Mouse (Mus musculus) spleen, postnatal 36 days (tissue): ENCODE results near the gene Tcp11.

Experiments used
- DNase-seq, 2 experiments: peaks; one replicate each; pipeline ENCODE4 v3.0.0; 2022; ENCODE audit warnings: low spot score in 2 of 2, mixed read lengths in 1 of 2

Tcp11 gene

GRCm38 (mm10) chr17:28080045-28080816 lies at the start of gene Tcp11:
Gene Tcp11, minus strand, starts transcription at chr17:28080639.
- DNase-seq, result peak; percentile 60 to 71

DNA sequence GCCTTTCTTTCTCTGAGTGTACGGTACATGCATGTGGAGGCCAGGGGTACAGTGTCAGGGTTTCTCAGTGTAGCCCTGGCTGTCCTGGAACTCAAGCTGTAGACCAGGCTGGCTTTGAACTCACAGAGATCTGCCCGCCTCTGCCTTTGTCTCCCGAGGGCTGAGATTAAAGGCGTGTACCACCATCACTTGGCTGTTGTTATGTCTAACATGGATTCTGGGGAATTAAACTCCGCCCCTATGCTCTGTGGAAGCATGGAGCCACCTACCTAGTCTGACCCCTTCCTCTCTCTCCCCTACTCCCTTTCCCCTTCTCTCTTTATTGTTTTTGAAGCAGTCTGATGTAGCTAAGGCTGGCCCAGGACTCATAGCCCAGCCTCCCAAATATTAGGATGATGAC lies 49.4 kb upstream of the Tcp11 start:
- DNase-seq, result no peak

GRCm38 (mm10) chr17:28124368-28124767 lies 43.9 kb upstream of the Tcp11 start:
- no peak for DNase-seq

DNA sequence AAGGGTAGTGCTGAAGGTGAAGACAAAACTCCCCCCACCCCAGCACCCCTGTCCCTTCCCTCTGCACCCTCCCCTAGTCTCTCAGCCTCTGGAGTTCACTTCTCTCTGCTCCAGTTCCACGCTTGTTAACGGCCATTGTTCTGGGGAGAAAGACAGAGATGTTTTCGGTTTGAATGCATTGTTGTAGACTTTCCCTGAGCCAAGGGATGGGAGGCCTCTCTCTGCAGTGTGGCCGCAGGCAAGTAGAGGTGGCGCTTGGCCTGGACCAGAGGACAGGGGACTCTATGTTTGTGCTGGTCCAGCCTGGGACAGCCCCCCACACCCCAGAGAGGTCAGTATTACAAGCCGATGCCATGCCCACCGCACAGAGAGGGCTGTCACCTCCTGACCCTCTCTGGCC lies 43.2 kb upstream of the Tcp11 start:
- DNase-seq, result no peak

DNA sequence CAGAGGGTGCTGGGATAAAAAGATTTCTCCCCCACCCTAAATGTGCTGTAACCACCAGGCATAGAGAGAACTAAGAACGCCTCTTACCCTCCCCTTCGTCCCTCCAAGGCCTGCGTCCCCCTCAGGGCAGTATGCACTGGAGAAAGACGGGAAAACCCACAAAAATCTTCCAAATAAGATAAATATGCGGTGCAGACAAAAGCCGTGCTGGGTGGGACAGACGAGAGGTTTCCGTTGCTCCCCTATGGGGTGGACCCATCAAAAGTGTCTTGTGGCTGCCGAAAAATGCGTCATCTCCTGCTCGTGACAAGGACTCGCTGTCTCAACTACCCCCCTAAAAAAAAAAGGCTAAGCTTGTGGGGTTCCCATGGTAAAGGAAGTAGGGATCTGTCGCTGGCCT lies 42.5 kb upstream of the Tcp11 start:
- DNase-seq, result no peak

DNA sequence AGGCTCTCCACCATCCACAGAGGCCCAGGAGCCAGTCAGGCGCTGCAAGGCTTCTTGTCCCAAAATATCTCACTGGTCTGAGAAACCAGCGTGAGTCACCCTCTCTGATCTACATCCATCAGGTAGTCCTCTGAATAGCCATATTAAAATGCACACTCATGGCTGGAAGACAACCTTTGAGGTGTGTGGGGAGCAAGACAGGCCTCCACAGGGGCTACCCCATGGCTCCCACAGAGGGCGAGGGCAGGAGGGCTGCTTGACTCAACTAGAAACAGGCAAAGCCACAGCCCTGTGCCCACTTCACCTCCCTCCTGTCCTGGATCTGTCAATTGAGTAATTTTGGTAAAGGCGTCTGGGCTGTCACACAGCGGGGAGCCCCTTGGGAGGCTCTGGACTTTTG lies 40.0 kb upstream of the Tcp11 start:
- no peak for DNase-seq

DNA sequence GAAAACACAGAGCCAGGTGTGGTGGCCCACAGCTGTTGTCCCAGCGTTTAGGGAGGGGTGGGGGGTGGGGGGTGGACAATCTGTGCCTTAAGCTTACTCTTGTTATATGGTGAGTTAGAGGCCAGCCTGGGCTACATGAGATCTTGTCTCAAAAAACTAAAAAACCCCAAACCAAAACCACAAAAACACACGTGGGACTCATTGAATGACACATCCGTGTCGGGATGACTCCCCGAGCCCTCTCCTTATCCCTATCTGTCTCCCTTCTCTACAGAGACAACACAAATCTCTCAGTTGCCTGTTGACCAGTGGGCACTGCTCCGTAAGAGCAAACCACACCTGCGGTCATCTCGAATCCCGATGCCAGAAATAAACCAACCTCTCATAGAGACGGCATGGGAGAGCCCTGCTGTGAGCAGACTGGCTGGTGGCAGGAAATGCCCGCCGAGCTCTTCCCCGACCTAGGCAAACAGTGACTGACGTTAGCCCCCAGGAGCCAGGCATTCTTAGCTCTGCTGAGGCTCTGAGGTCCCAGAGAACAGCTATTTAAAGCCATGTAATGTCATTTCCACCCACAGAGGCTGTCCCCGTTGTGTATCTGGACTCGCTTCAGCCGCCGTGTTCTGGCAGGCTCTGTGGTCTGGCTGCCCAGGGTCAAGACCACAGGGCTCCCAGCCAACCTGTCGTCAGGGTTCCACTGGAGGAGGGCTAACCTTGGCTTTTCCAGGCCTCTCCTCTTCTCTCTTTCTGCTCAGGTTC lies 37.2 kb upstream of the Tcp11 start:
- DNase-seq, result no peak

DNA sequence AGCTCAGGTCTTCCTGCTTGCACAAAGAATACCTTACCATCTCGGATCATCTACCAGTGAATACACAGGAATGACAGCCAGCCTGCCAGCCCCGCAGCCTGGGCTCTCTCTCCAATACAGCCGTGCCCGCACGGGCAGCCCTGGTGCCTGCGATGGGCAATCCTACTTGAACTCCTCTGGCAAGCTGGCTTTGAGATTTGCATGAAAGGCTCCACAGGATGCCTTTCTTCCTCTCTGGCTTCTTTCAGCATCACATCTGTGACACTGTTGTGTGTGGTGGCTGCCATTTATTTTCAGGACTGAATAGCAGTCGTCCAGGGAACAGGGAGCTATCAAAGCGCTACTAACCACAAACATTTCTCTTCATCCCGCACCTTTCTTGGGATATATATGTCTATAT lies 35.9 kb upstream of the Tcp11 start:
- DNase-seq, result no peak

GRCm38 (mm10) chr17:28112266-28112665 lies 31.8 kb upstream of the Tcp11 start:
- no peak for DNase-seq

- DNase-seq, result no peak
Measured at GRCm38 (mm10) chr17:28107275-28107674, 26.8 kb upstream of the Tcp11 start.

DNA sequence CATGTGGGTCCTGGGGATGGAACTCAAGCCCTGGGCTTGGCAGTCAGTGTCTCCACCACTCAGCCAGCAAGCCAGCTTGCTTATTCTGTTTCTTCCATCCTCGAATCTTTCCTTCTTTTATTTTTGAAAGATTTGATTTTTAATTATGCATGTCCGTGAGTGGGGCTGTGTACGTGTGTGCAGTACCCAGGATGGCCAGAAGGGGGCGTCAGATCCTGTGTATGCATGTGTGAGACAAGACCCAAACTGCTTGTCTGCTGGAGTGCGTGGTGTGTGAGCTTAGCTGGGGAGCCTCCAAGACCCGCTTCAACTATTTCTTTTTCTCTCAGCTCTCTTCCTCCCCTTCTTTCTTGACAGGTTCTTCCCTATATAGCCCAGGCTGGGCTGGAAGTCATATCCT lies 25.9 kb upstream of the Tcp11 start:
- no peak for DNase-seq

DNA sequence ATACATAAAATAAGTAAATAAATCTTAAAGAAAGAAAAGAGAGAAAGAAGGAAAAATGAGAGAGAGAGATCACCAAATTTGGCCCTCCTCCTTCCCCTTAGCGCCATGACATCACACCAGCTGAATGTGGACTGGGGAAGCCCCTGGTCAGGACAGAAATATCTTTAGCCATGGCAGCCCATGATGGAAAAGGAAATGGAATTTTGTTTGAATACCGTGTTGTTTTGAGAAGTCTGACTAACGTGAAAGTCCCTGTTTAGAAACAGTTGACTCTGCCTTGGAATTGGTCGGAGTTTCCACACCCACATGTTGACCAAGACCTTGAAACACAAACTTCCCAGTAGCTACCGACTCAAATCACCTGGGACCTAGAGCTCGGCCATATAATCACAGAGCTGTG lies 24.0 kb upstream of the Tcp11 start:
- DNase-seq, result no peak

GRCm38 (mm10) chr17:28101902-28102319 lies 21.5 kb upstream of the Tcp11 start:
- DNase-seq, result no peak

DNA sequence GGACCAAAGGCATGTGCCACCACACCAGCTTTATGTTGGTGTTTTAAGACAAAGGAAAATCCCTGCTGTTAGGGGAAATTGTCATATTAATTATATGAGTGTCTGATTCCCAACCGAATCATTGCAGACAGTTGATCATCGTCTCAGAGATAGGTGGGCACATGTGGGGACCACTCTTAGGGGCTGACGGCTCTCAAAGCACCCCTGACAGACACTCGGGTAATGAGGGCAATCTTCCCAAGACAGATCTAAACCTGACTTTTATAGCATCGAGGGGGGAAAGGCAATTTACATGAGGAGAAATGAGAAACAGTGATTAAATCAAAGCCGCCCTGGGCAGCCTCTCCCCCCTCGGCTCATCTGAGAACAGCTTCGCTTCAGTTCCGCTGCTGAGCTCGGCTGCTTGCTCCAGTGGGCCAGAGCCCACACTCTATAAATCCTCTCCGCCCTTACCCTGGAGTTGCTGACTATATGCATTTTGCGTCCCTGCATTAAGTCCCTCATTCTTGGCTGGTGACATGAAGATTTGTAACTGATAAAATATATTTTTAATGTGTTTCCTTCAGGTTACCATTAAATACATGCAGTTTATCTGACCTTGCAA lies 20.9 kb upstream of the Tcp11 start:
- DNase-seq, result no peak

DNA sequence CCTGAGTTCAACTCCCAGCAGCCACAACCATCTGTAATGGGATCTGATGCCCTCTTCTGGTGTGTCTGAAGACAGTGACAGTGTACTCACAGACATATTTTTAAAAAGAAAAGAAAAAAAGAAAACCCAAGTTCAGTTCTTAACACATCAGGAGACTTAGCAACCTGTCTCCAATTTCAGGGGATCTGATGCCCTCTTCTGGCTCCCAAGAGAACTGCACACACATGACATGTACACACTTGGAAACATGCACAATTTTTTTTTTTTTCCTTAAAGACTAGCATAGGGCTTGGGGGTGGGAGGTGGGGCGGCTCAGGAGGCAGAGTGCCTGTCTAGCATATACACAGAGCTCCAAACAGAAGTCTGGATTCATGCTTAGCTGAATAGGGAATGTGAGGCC lies 20.2 kb upstream of the Tcp11 start:
- DNase-seq, result no peak

DNA sequence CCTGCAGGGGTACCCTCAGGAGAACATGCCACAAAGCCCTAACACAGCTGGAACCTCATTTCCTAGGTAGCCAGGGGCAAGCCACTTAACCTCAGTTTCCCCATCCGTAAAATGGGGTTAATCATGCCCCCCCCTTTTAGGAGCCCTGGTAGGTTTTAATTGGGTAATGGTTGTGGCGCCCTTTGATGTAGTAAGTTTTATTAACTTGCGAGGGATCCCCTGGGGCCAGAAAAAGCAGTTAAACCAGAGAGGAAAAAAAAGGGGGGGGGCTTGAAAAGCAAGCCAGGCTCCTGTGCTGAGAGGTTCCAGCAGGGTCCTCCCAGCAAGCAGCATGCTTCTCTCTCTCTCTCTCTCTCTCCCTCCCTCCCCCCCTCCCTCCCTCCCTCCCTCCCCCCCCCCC lies 18.6 kb upstream of the Tcp11 start:
- DNase-seq, result no peak

GRCm38 (mm10) chr17:28097308-28097707 lies 16.9 kb upstream of the Tcp11 start:
- no peak for DNase-seq

DNA sequence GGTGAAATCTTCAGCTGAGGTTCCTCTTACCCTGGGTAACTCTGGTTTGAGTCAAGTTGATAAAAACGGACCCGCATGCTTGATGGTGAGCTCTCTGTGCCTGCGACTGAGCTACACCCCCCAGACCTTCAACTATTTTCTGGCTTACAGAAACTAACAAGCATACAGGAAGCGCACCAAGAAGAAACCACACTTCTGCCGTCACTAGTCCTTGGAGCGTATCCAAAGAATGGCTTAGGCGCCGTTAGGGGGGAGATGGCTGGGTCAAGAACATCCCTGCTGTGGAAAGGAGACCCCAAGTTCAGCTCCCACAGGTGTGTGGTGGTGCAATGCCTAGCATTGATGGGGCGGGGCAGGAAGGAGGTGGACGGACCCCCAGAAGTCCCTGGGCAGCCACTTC lies 16.0 kb upstream of the Tcp11 start:
- DNase-seq, result no peak

DNA sequence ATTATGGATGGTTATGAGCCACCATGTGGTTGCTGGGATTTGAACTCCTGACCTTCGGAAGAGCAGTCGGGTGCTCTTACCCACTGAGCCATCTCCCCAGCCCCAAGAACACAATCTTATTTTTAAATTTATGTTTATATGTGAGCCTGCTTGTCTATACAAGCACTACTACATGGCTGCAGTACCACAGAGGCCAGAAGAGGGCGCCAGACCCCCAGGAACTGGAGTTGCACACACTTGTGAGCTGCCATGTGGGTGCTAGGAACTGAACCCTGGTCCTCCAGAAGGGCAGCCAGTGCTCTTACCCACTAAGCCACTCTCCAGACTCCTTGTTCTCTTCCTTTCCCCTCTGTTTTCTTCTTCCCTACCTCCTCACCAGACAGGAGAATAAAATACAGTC lies 13.4 kb upstream of the Tcp11 start:
- DNase-seq, result no peak

GRCm38 (mm10) chr17:28092297-28092696 lies 11.9 kb upstream of the Tcp11 start:
- DNase-seq, result no peak

DNA sequence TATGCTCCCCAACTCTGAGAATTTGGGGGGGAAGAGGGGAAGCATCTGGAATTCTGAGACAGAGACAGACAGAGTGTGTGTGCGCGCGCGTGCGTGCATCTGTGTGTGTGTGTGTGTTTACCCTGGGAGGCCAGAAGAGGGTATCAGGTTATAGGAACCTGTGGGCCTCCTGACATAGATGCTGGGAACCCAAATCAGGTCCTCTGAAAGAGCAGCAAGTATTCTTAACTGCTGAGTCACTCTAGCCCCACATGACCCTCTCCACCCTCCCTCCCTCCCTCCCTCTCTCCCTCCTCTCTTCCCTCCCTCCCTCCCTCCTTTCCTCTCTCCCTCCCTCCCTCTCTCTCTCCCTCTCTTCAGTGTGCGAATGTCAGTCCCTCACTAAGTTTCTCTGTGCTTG lies 8.3 kb upstream of the Tcp11 start:
- no peak for DNase-seq

DNA sequence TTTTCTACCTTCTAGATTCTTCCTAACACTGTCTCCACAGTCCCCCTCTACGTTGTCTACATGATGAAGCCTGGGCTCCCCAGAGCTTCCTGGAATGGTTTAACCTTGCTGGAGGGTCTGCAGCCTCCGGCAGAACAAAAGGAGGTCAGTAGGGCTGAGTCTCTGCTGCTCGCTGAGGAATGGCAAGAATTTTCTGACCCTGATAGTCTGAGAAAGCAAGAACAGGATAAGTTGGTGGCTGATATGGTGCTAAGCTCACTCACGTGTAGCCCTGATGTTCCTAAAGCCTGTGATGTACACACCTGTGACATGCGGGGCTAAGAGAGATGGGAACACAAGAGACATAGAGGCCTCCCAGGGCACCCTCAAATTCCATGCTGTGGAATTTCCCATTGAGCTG lies 7.0 kb upstream of the Tcp11 start:
- no peak for DNase-seq

DNA sequence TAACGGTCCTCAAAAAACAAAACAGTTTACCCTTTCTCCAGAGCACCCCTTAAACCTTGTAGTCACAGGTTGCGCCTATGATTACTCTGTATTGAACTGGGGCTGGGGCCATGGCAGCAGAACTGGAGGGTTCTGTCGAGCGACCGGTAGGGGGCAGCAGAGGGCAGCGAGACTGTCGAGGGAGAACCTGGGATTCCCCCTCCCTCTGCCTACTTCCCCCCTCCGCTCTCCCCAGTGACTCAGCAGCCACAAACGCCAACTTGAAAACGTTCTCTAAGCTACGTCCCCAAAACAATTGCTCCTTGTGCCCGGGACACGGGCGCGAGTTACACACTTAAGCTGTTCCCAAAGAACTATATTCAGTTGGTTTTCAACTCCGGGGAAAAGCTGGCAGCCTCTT lies 4.5 kb upstream of the Tcp11 start:
- peak; percentile 86 for DNase-seq
